Mouse (Mus musculus) hindbrain, embryonic 13.5 days (tissue): ENCODE data around the gene Gpr137b. TPM values are rescaled to one million over a fixed set of nuclear protein-coding genes. Genes with fewer than 3 reads are reported as not detected.
"Not testable (repeated sequence)": the region's sequence is repeated elsewhere in the genome, so short reads cannot be mapped to it uniquely, and the experiment has no call there.

Experiments used
- ATAC-seq: fragments of 200-750 bp; cut with Nextera tagmentation; 2 replicates; pipeline ENCODE4 v1.8.0; 2017; ENCODE audit warnings: moderate TSS enrichment; ENCODE audit not compliant: low FRiP score
- H3K27ac ChIP-seq: fragments of 300-500 bp; sonication (generic); 2 replicates; pipeline ENCODE4 v1.5.1; 2015; ENCODE audit warnings: inconsistent platforms, mild to moderate bottlenecking, moderate library complexity
- H3K27me3 ChIP-seq: fragments of 300-500 bp; sonication (generic); 2 replicates; pipeline ENCODE4 v1.6.1; 2015; ENCODE audit warnings: mild to moderate bottlenecking, inconsistent platforms
- H3K36me3 ChIP-seq: fragments of 300-500 bp; sonication (generic); 2 replicates; pipeline ENCODE4 v1.6.1; 2015; ENCODE audit warnings: mild to moderate bottlenecking, inconsistent platforms
- H3K4me1 ChIP-seq: fragments of 300-500 bp; sonication (generic); replicated peaks from 2 replicates; pipeline ENCODE4 v1.6.1; 2015; ENCODE audit warnings: inconsistent platforms
- H3K4me2 ChIP-seq: fragments of 300-500 bp; sonication (generic); 2 replicates; pipeline ENCODE4 v1.6.1; 2015; ENCODE audit warnings: inconsistent platforms, mild to moderate bottlenecking, moderate library complexity
- H3K4me3 ChIP-seq: fragments of 300-500 bp; sonication (generic); 2 replicates; pipeline ENCODE4 v1.5.1; 2015; ENCODE audit warnings: mild to moderate bottlenecking, inconsistent platforms
- H3K9ac ChIP-seq: fragments of 300-500 bp; sonication (generic); 2 replicates; pipeline ENCODE4 v1.6.1; 2015; ENCODE audit warnings: mild to moderate bottlenecking, inconsistent platforms
- H3K9me3 ChIP-seq: fragments of 300-500 bp; sonication (generic); 2 replicates; pipeline ENCODE4 v1.6.1; 2016; ENCODE audit warnings: inconsistent platforms
- WGBS: fragments of 180-500 bp; shearing (Covaris S2); methylation state at CpG from one replicate; pipeline ENCODE4 v1.1.7; 2015; 5-methylcytosine and 5-hydroxymethylcytosine counted together
- polyA plus RNA-seq: library from polyadenylated mRNA; unstranded; fragments of >200 nt; fragmentation: Nextera tagmentation; extraction: Ambion mirVana; gene quantifications from 2 replicates; pipeline ENCODE4 v1.2.1, GENCODE M21; 2015

Gene Gpr137b
- polyA plus RNA-seq, result 27.6 and 27.9 TPM in 2 replicates

DNA sequence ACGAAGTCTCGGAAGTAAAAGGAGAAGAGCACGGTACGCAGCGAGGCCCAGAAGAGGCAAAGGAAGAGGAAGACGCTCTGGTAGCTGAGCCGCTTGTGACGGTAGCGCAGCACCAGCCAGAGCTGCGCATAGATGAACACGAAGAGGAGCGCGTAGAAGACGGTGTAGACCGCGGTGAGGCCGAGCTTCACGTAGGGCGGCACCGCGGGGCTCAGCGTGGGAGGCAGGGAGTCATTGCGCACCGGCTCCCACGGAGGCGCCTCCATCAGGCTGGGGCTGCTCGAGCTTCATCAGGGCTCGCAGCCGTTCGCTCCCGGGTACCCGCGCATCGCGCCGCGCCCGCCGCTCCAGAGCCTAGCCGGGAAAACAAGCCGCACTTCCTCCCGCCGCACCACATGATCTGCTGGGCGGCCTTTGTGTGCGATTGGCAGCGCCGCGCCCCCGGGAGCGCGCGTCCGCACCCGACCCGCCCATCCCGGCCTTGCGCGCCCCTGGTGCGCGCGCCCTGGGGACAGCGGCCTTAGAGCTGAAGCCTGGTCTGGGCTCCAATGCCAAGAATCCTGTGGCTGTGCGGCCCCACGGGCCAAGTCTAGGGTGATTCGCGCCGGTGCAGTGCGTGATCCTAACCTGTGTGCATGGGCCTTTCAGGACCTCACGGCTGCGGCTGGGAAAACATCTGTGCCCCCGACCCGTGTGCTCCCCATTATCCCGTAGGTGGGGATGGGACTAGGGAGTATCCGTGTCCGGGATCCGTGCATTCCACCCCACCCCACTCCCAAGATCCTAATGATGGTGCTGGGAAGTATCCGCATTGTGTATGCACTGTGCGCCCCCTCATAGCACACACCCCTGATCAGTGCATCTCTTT lies at the start of gene Gpr137b:
Gpr137b (minus strand) TSS at position 787 of the 868 bp plus-strand sequence.
- H3K9ac ChIP-seq, result peak within 1 kb of the TSS; percentile 66
- H3K4me1 ChIP-seq, H3K9me3 ChIP-seq, H3K36me3 ChIP-seq, H3K27me3 ChIP-seq: not testable (repeated sequence)
- H3K4me2 ChIP-seq, result peak within 1 kb of the TSS; percentile 52
- H3K4me3 ChIP-seq, result peak within 1 kb of the TSS; percentile 45
- ATAC-seq, result peak; percentile 92
- H3K27ac ChIP-seq, result peak within 1 kb of the TSS; percentile 79
- WGBS, result under 1% methylated on average over 55 of the region's 78 CpGs

GRCm38 (mm10) chr13:13438112-13438953 lies 44.5 kb upstream of the Gpr137b start:
- not testable (repeated sequence) for H3K4me3 ChIP-seq, H3K36me3 ChIP-seq, H3K9me3 ChIP-seq, H3K27me3 ChIP-seq, H3K4me1 ChIP-seq, H3K27ac ChIP-seq, H3K9ac ChIP-seq
- peak; percentile 34 for ATAC-seq
- peak overlapping the region; percentile 25 for H3K4me2 ChIP-seq
- WGBS, result 2% methylated on average over 18 of the region's 28 CpGs

- not testable (repeated sequence) for H3K36me3 ChIP-seq, H3K9me3 ChIP-seq, H3K27me3 ChIP-seq, H3K9ac ChIP-seq, H3K27ac ChIP-seq, H3K4me1 ChIP-seq
- peak; percentile 79 for ATAC-seq
- Histone ChIP-seq H3K4me3 (peak within 1 kb of the TSS; percentile 31), H3K4me2 (peak within 1 kb of the TSS; percentile 48)
- WGBS, result under 1% methylated on average over 34 of the region's 39 CpGs
Observed at GRCm38 (mm10) chr13:13437460-13438015, 43.7 kb upstream of the Gpr137b start, which contains the start of gene Nid1. Gene Nid1, plus strand, starts transcription at chr13:13437551.

DNA sequence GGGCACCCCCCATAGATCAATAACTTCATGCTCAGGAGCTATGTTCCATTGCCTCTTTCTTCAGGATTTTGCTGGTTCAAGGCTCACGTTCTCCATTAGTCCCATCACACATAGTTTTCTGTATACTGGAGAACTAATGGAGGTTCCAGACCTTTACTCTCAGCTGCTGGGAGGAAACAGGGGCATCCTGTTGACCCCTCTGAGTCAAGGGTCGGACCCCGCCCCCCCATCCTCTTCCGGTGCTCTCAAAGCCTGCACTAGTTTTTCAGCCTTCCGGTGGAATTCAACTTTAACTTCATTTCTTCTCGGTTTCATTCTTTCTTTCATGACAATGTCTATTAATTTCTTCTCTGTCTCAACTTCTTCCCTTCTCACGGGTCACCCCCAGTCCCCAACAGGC lies 42.3 kb upstream of the Gpr137b start:
- ATAC-seq, H3K36me3 ChIP-seq, H3K4me1 ChIP-seq, H3K9ac ChIP-seq, H3K4me3 ChIP-seq, H3K9me3 ChIP-seq, H3K27ac ChIP-seq, H3K27me3 ChIP-seq, H3K4me2 ChIP-seq: not testable (repeated sequence)
- 88% methylated on average over 5 of the region's 7 CpGs for WGBS

GRCm38 (mm10) chr13:13423301-13423700 lies 29.5 kb upstream of the Gpr137b start:
- not testable (repeated sequence) for H3K27ac ChIP-seq, H3K9me3 ChIP-seq, H3K36me3 ChIP-seq, H3K4me1 ChIP-seq, H3K4me2 ChIP-seq, ATAC-seq, H3K27me3 ChIP-seq, H3K4me3 ChIP-seq, H3K9ac ChIP-seq
- WGBS, result 69% methylated on average over 2 of the region's 5 CpGs

GRCm38 (mm10) chr13:13418859-13419258 lies 25.0 kb upstream of the Gpr137b start:
- not testable (repeated sequence) for H3K4me1 ChIP-seq, H3K36me3 ChIP-seq, H3K4me2 ChIP-seq, H3K4me3 ChIP-seq, H3K27me3 ChIP-seq, ATAC-seq, H3K9me3 ChIP-seq, H3K27ac ChIP-seq, H3K9ac ChIP-seq
- WGBS, result 93% methylated on average over 7 of the region's 12 CpGs

DNA sequence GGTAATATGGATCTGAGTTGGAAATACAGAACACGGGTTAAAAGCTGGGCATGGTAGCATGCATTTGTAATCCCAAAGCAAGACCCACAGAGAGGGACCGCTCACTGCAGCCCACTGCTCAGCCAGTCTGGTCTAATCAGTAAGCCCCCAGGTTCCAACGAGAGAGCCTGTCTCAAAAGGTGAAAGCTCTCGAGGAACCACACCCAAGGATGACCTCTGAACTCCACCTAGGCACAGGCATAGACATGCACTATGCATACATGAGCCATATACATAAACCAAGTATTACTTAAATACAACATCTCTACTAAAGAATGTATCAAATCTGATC lies 22.2 kb upstream of the Gpr137b start:
- not testable (repeated sequence) for H3K27ac ChIP-seq, H3K4me2 ChIP-seq, H3K9me3 ChIP-seq, H3K27me3 ChIP-seq, H3K4me3 ChIP-seq, H3K36me3 ChIP-seq, H3K4me1 ChIP-seq, H3K9ac ChIP-seq
- 65% methylated on average over 4 of the region's 4 CpGs for WGBS
- ATAC-seq, result peak; percentile 65; the same call in 1 of the 2 replicates

- peak; percentile 85 for ATAC-seq
- not testable (repeated sequence) for H3K27me3 ChIP-seq, H3K4me1 ChIP-seq, H3K27ac ChIP-seq, H3K36me3 ChIP-seq, H3K4me3 ChIP-seq, H3K9me3 ChIP-seq, H3K9ac ChIP-seq
- 0 out of 2 replicates have a peak overlapping the region, but pooled peaks have one; percentile 13 for H3K4me2 ChIP-seq
- 41% methylated on average over 23 of the region's 23 CpGs for WGBS
Observed at GRCm38 (mm10) chr13:13415120-13416006, 21.5 kb upstream of the Gpr137b start.

GRCm38 (mm10) chr13:13414206-13414605 lies 20.4 kb upstream of the Gpr137b start:
- 88% methylated on average over 3 of the region's 3 CpGs for WGBS
- no peak overlapping the region for H3K9ac ChIP-seq
- no peak for ATAC-seq

DNA sequence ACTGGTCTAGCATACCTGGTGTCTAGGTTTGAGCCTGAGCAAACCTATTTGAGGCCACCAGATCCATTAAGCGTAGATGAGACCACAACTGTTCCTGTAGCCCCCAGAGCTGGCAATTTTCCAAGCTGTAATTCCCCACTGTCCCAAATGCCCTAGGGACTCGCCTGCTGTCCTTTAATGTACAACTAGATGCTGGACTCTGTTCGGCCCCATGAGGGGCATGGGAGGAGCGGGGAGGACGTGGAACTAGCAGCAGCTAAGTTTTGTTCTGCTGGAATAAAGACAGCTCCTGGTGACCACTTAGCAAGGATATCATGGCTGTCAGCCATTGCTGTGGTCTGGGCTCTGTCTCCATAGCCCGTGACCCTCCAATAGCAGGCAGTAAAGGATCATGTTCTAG lies 11.7 kb upstream of the Gpr137b start:
- not testable (repeated sequence) for H3K9ac ChIP-seq, ATAC-seq, H3K4me3 ChIP-seq, H3K4me2 ChIP-seq, H3K27me3 ChIP-seq, H3K27ac ChIP-seq, H3K4me1 ChIP-seq, H3K36me3 ChIP-seq, H3K9me3 ChIP-seq
- no CpG with 5 or more reads among the region's 6 CpGs for WGBS

More at GRCm38 (mm10) chr13:13414206-13414605, 20.4 kb upstream of the Gpr137b start:
- no peak overlapping the region for H3K4me2 ChIP-seq
- no peak overlapping the region for H3K27ac ChIP-seq
- no peaks in the 10 kb centered on the region for H3K4me1 ChIP-seq
- no peaks in the 10 kb centered on the region for H3K36me3 ChIP-seq
- H3K27me3 ChIP-seq, result no peaks in the 10 kb centered on the region
- H3K9me3 ChIP-seq, result no peaks in the 10 kb centered on the region
- no peak overlapping the region for H3K4me3 ChIP-seq

DNA sequence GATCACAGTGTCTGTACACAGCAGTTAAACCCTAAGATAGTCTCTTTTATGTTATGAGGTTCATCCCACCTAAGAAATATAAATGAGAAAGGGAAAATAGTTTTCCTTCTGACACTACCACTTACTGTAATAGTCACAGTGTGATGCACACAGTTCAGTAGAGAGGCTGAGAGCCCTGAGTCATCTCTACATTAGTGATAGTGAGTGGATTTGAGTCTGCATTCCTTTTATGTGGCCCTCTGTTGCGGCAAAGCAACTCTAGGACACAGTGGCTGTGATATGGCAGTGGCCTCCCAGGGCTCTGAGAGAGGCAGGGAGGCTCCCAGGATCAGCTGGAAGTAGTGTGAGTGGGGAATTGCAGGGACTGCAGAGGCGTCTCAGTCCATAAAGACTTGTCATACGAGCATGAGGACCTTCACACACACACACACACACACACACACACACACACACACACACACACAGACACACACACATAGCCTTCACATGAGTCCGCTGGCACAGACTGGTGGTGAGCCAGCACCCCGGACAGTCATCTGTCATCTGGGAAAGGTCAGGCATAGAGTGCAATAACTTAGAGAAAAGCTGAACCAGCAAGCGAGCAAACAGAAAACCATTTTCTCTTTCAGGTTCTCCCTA lies 10.8 kb upstream of the Gpr137b start:
- WGBS, result 91% methylated on average over 5 of the region's 6 CpGs
- H3K4me3 ChIP-seq, H3K4me2 ChIP-seq, H3K9ac ChIP-seq, H3K27ac ChIP-seq, ATAC-seq, H3K27me3 ChIP-seq, H3K9me3 ChIP-seq, H3K36me3 ChIP-seq, H3K4me1 ChIP-seq: not testable (repeated sequence)
